In the genomic region with DNA sequence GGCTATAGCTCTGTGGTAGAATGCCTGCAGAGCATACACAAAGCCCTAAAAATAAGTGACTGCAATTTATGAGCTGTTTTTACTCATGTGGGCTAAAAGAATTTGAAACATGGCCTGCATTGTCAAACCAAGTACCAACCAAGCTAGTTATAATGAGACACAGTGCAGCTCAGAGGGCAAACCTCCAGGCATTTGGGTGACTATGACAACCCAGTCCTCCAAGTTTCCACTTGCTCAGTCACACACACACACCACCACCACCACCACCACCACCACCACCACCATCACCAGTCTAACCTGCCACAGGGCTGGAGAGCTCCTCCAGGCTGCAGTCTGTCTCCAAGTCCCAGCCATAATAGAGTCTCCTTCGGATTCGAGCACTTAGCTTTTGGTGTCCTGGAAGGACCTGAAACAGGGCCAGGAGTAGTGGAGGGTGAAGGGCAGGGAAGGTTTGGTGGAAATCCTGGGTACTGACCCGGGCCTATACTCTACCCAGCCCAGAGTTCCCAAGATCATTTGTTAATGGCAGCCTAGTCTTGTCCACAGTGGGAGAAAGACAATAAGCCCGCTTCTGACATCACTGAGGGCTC, we compare ENCODE assay signal across 9 mouse cellular contexts. TPM values are rescaled to one million over a fixed set of nuclear protein-coding genes. Genes with fewer than 3 reads are reported as not detected.
A peak's percentile ranks its signal among the peaks of the same experiment; 100 is the strongest.
DNase-seq lines count a peak whose midpoint lies in the region; ATAC-seq and TF ChIP-seq lines count a peak whose summit lies in the region.
"Had no signal": no experiment of that assay in that cellular context is flagged by ENCODE, and none has a peak within 500 bp of the region (broad histone marks: within the 10 kb centered on the region; RNA-seq: fewer than 3 reads in every experiment).

No protein-coding gene starts in this region.

- peak overlapping the region; percentile 71 for H3K4me2 ChIP-seq in intestine, embryonic 16.5 days (ENCODE audit: low read depth, low read length)
- peak overlapping the region; percentile 89 for H3K4me2 ChIP-seq in lung, postnatal 0 days (replicated peaks; ENCODE audit: low read depth, low read length)

- no peaks in the 10 kb centered on the region for H3K9me3 ChIP-seq in embryonic facial prominence, embryonic 10.5 days
- no peaks in the 10 kb centered on the region for H3K9me3 ChIP-seq in intestine, embryonic 16.5 days (ENCODE audit: control insufficient read depth, low read length)
- H3K9me3 ChIP-seq in lung, postnatal 0 days (ENCODE audit: low read length) = no peaks in the 10 kb centered on the region

- TF ChIP-seq EP300 in lung, postnatal 0 days (IDR thresholded peaks at IDR 0.05) = no peak

- H3K4me1 ChIP-seq in embryonic facial prominence, embryonic 10.5 days = peaks cover 33% of the 10 kb centered on the region
- peaks cover 8% of the 10 kb centered on the region; the same call in 1 of the 2 replicates for H3K4me1 ChIP-seq in intestine, embryonic 16.5 days (ENCODE audit: control insufficient read depth, insufficient read depth, low read length)
- H3K4me1 ChIP-seq in lung, postnatal 0 days (ENCODE audit: insufficient read depth, low read depth, low read length) = peaks cover 4% of the 10 kb centered on the region; the same call in 1 of the 2 replicates

- ATAC-seq in intestine, embryonic 16.5 days = no peak
- ATAC-seq in lung, postnatal 0 days = no peak

- intact Hi-C loops in left cerebral cortex, postnatal 14 days (cut with DNase I) = no loop called here

- 67% methylated on average over 4 of the region's 4 CpGs for WGBS in embryonic facial prominence, embryonic 10.5 days
- 59% methylated on average over 4 of the region's 4 CpGs for WGBS in intestine, embryonic 16.5 days
- 45% methylated on average over 4 of the region's 4 CpGs for WGBS in lung, postnatal 0 days

- H3K36me3 ChIP-seq in embryonic facial prominence, embryonic 10.5 days (replicated peaks) = peaks cover 60% of the 10 kb centered on the region
- peaks cover 21% of the 10 kb centered on the region for H3K36me3 ChIP-seq in intestine, embryonic 16.5 days (ENCODE audit: control insufficient read depth, insufficient read depth, low read length)
- peaks cover 24% of the 10 kb centered on the region for H3K36me3 ChIP-seq in lung, postnatal 0 days (ENCODE audit: insufficient read depth, low read length)

- DNase-seq in layer of hippocampus, adult 2 months (ENCODE audit: low spot score in 2 of 2) = no peak
- DNase-seq in layer of hippocampus, adult 9-11 months = no peak
- no peak for DNase-seq in embryonic facial prominence, embryonic 10.5 days (ENCODE audit: low spot score)
- peak; percentile 38 for DNase-seq in lung, postnatal 0 days (ENCODE audit: low spot score)
- no peak for DNase-seq in urinary bladder, postnatal 10 days (ENCODE audit: low spot score)
- DNase-seq in left cerebral cortex, postnatal 14 days (ENCODE audit: low spot score in 2 of 2) = no peak
- no peak for DNase-seq in right cerebral cortex, adult 18-20 months

- TF ChIP-seq CTCF in layer of hippocampus, adult 2 months (conservative IDR thresholded peaks at IDR 0.05) = no peak
- TF ChIP-seq CTCF in lung, postnatal 0 days (IDR thresholded peaks at IDR 0.05) = no peak

- H3K27me3 ChIP-seq in embryonic facial prominence, embryonic 10.5 days (replicated peaks; ENCODE audit: low read depth, poor library complexity, severe bottlenecking) = no peaks in the 10 kb centered on the region
- no peaks in the 10 kb centered on the region for H3K27me3 ChIP-seq in intestine, embryonic 16.5 days (replicated peaks; ENCODE audit: control insufficient read depth, insufficient read depth, low read length)
- no peaks in the 10 kb centered on the region for H3K27me3 ChIP-seq in lung, postnatal 0 days (replicated peaks; ENCODE audit: insufficient read depth, low read length)

- peak overlapping the region; percentile 93 for H3K9ac ChIP-seq in intestine, embryonic 16.5 days (ENCODE audit: low read depth, low read length)
- H3K9ac ChIP-seq in lung, postnatal 0 days (replicated peaks; ENCODE audit: low read depth) = peak overlapping the region; percentile 77

- H3K27ac ChIP-seq in layer of hippocampus, adult 2 months = peak overlapping the region; percentile 97
- peak overlapping the region; percentile 96 for H3K27ac ChIP-seq in embryonic facial prominence, embryonic 10.5 days (replicated peaks)
- H3K27ac ChIP-seq in intestine, embryonic 16.5 days (ENCODE audit: low read length) = peak overlapping the region; percentile 97
- peak overlapping the region; percentile 98 for H3K27ac ChIP-seq in lung, postnatal 0 days (ENCODE audit: low read length)

- H3K4me3 ChIP-seq in layer of hippocampus, adult 2 months = peak overlapping the region; percentile 86
- H3K4me3 ChIP-seq in embryonic facial prominence, embryonic 10.5 days = peak overlapping the region; percentile 89
- peak overlapping the region; percentile 77 for H3K4me3 ChIP-seq in intestine, embryonic 16.5 days (ENCODE audit: low read length)
- H3K4me3 ChIP-seq in lung, postnatal 0 days (ENCODE audit: low read depth, low read length) = peak overlapping the region; percentile 81

RNA-seq across cellular contexts. Expression of a gene that starts 1.8 kb away (rescaled TPM):
- 10 to 100 TPM; 31.2 to 32.0 TPM for total RNA-seq in layer of hippocampus, adult 2 months (2021)
- polyA plus RNA-seq in embryonic facial prominence, embryonic 10.5 days (2016; fragmentation: Nextera tagmentation; extraction: Ambion mirVana) = 45.3 and 46.2 TPM in 2 replicates
- 49.1 and 52.5 TPM in 2 replicates for polyA plus RNA-seq in intestine, embryonic 16.5 days (2015; fragmentation: Nextera tagmentation; extraction: Ambion mirVana)
- polyA plus RNA-seq in lung, postnatal 0 days (2015; fragmentation: Nextera tagmentation; extraction: Ambion mirVana) = 63.3 and 67.8 TPM in 2 replicates
- total RNA-seq in left cerebral cortex, postnatal 14 days (2021) = 10 to 100 TPM; 31.4 to 32.2 TPM

RNA-seq across cellular contexts. Expression of a gene that starts 1.9 kb away (rescaled TPM):
- total RNA-seq in layer of hippocampus, adult 2 months (2021) = 100 to 1,000 TPM; 178 to 179 TPM
- 32.1 and 35.8 TPM in 2 replicates for polyA plus RNA-seq in embryonic facial prominence, embryonic 10.5 days (2016; fragmentation: Nextera tagmentation; extraction: Ambion mirVana)
- polyA plus RNA-seq in intestine, embryonic 16.5 days (2015; fragmentation: Nextera tagmentation; extraction: Ambion mirVana) = 44.7 and 50.8 TPM in 2 replicates
- 40.5 and 45.0 TPM in 2 replicates for polyA plus RNA-seq in lung, postnatal 0 days (2015; fragmentation: Nextera tagmentation; extraction: Ambion mirVana)
- 100 to 1,000 TPM; 159 to 162 TPM for total RNA-seq in left cerebral cortex, postnatal 14 days (2021)

RNA-seq across cellular contexts. Expression of a gene that starts 7.0 kb away (rescaled TPM):
- total RNA-seq in layer of hippocampus, adult 2 months (2021) = under 1 TPM in 1 of 2 experiments, not detected in 1; 0.23 TPM
- 0.06 and 0.08 TPM in 2 replicates for polyA plus RNA-seq in embryonic facial prominence, embryonic 10.5 days (2016; fragmentation: Nextera tagmentation; extraction: Ambion mirVana)
- polyA plus RNA-seq in intestine, embryonic 16.5 days (2015; fragmentation: Nextera tagmentation; extraction: Ambion mirVana) = 1.2 and 1.5 TPM in 2 replicates
- 1.4 and 1.5 TPM in 2 replicates for polyA plus RNA-seq in lung, postnatal 0 days (2015; fragmentation: Nextera tagmentation; extraction: Ambion mirVana)
- under 1 TPM; 0.22 to 0.25 TPM for total RNA-seq in left cerebral cortex, postnatal 14 days (2021)
- polyA plus RNA-seq: brain, embryonic 14.5 days had no signal

RNA-seq across cellular contexts. Expression of a gene that starts 15.7 kb away (rescaled TPM):
- total RNA-seq in layer of hippocampus, adult 2 months (2021) = 1 to 10 TPM; 1.9 to 2.0 TPM
- polyA plus RNA-seq in embryonic facial prominence, embryonic 10.5 days (2016; fragmentation: Nextera tagmentation; extraction: Ambion mirVana) = 11.1 and 13.8 TPM in 2 replicates
- polyA plus RNA-seq in intestine, embryonic 16.5 days (2015; fragmentation: Nextera tagmentation; extraction: Ambion mirVana) = 9.4 and 10.2 TPM in 2 replicates
- polyA plus RNA-seq in lung, postnatal 0 days (2015; fragmentation: Nextera tagmentation; extraction: Ambion mirVana) = 5.8 and 6.6 TPM in 2 replicates
- 1 to 10 TPM; 1.6 to 2.6 TPM for total RNA-seq in left cerebral cortex, postnatal 14 days (2021)

RNA-seq across cellular contexts. Expression of a gene that starts 27.8 kb away (rescaled TPM):
- 10 to 100 TPM; 31.9 to 41.8 TPM for total RNA-seq in layer of hippocampus, adult 2 months (2021)
- 32.6 and 33.6 TPM in 2 replicates for polyA plus RNA-seq in embryonic facial prominence, embryonic 10.5 days (2016; fragmentation: Nextera tagmentation; extraction: Ambion mirVana)
- 53.2 and 54.6 TPM in 2 replicates for polyA plus RNA-seq in intestine, embryonic 16.5 days (2015; fragmentation: Nextera tagmentation; extraction: Ambion mirVana)
- polyA plus RNA-seq in lung, postnatal 0 days (2015; fragmentation: Nextera tagmentation; extraction: Ambion mirVana) = 50.5 and 56.1 TPM in 2 replicates
- total RNA-seq in left cerebral cortex, postnatal 14 days (2021) = 10 to 100 TPM; 21.4 to 22.8 TPM
